In genomic region chr4:149525811-149526210, GRCm38 (mm10) we compare ENCODE assay signal across 17 mouse cellular contexts. TPM values are rescaled to one million over a fixed set of nuclear protein-coding genes. Genes with fewer than 3 reads are reported as not detected.
DNase-seq lines count a peak whose midpoint lies in the region; ATAC-seq and TF ChIP-seq lines count a peak whose summit lies in the region.
"Had no signal": no experiment of that assay in that cellular context is flagged by ENCODE, and none has a peak within 500 bp of the region (broad histone marks: within the 10 kb centered on the region; RNA-seq: fewer than 3 reads in every experiment).

No protein-coding gene starts in this region.

- TF ChIP-seq EP300 in heart, postnatal 0 days (IDR thresholded peaks at IDR 0.05; ENCODE audit: low read depth) = no peak

- H3K9me3 ChIP-seq in heart, postnatal 0 days (replicated peaks; ENCODE audit: control insufficient read depth, low read length) = no peaks in the 10 kb centered on the region
- H3K9me3 ChIP-seq in heart, embryonic 11.5 days (replicated peaks; ENCODE audit: control insufficient read depth, low read length) = no peaks in the 10 kb centered on the region
- no peaks in the 10 kb centered on the region for H3K9me3 ChIP-seq in stomach, embryonic 15.5 days
- H3K9me3 ChIP-seq: embryonic facial prominence, embryonic 12.5 days; forebrain, embryonic 15.5 days had no signal

- no peak overlapping the region for H3K4me3 ChIP-seq in heart, postnatal 0 days (ENCODE audit: low read depth, low read length)
- H3K4me3 ChIP-seq in heart, embryonic 11.5 days (ENCODE audit: low read depth, low read length) = no peak overlapping the region
- H3K4me3 ChIP-seq in layer of hippocampus, adult 2 months = no peak overlapping the region
- no peak overlapping the region for H3K4me3 ChIP-seq in stomach, embryonic 15.5 days (replicated peaks)
- H3K4me3 ChIP-seq: embryonic facial prominence, embryonic 12.5 days; forebrain, embryonic 15.5 days had no signal

- WGBS in heart, postnatal 0 days = 72% methylated on average over 6 of the region's 6 CpGs
- WGBS in heart, embryonic 11.5 days (ENCODE audit: insufficient replicate concordance) = 71% methylated on average over 6 of the region's 6 CpGs
- 69% methylated on average over 6 of the region's 6 CpGs for WGBS in stomach, embryonic 15.5 days

- ATAC-seq in heart, postnatal 0 days (ENCODE audit: insufficient read depth, low read depth) = no peak
- no peak for ATAC-seq in heart, embryonic 11.5 days (replicated peaks; ENCODE audit: insufficient number of reproducible peaks, low FRiP score, low TSS enrichment)
- no peak for ATAC-seq in stomach, embryonic 15.5 days (ENCODE audit: insufficient read depth, low FRiP score, low read depth)
- ATAC-seq: forebrain, embryonic 15.5 days; Patski had no signal

- 0 out of 2 replicates have a peak overlapping the region, but pooled peaks have one; percentile 22 for H3K4me2 ChIP-seq in heart, postnatal 0 days (ENCODE audit: low read depth, low read length)
- H3K4me2 ChIP-seq in heart, embryonic 11.5 days = no peak overlapping the region
- no peak overlapping the region for H3K4me2 ChIP-seq in stomach, embryonic 15.5 days
- H3K4me2 ChIP-seq: embryonic facial prominence, embryonic 12.5 days; forebrain, embryonic 15.5 days; midbrain, embryonic 11.5 days had no signal

- H3K36me3 ChIP-seq in heart, postnatal 0 days (replicated peaks; ENCODE audit: control insufficient read depth, insufficient read depth, low read length) = no peaks in the 10 kb centered on the region
- H3K36me3 ChIP-seq in heart, embryonic 11.5 days (ENCODE audit: control insufficient read depth, insufficient read depth, low read length) = no peaks in the 10 kb centered on the region
- H3K36me3 ChIP-seq in stomach, embryonic 15.5 days = no peaks in the 10 kb centered on the region
- H3K36me3 ChIP-seq: embryonic facial prominence, embryonic 12.5 days; forebrain, embryonic 15.5 days had no signal

- DNase-seq in adrenal gland, postnatal 14 days = peak; percentile 24
- no peak for DNase-seq in adrenal gland, postnatal 10 days
- no peak for DNase-seq in heart, postnatal 0 days (ENCODE audit: low spot score)
- no peak for DNase-seq in layer of hippocampus, adult 2 months (ENCODE audit: low spot score in 2 of 2)
- no peak for DNase-seq in layer of hippocampus, postnatal 25 days (ENCODE audit: extremely low spot score in 1 of 2, low spot score in 1 of 2)
- DNase-seq in frontal cortex, adult 2 months (ENCODE audit: extremely low spot score in 1 of 2, low spot score in 1 of 2) = no peak
- DNase-seq: cerebellum, adult 9-11 months; layer of hippocampus, adult 9-11 months; left cerebral cortex, postnatal 4 days had no signal

- H3K27me3 ChIP-seq in heart, postnatal 0 days (ENCODE audit: control insufficient read depth, insufficient read depth, low read length) = no peaks in the 10 kb centered on the region
- H3K27me3 ChIP-seq in heart, embryonic 11.5 days (ENCODE audit: control insufficient read depth, insufficient read depth, low read length) = no peaks in the 10 kb centered on the region
- H3K27me3 ChIP-seq in stomach, embryonic 15.5 days (replicated peaks) = no peaks in the 10 kb centered on the region
- H3K27me3 ChIP-seq: embryonic facial prominence, embryonic 12.5 days; forebrain, embryonic 15.5 days; Patski had no signal

- peaks cover 50% of the 10 kb centered on the region for H3K4me1 ChIP-seq in heart, postnatal 0 days (ENCODE audit: control insufficient read depth, insufficient read depth)
- peaks cover 31% of the 10 kb centered on the region for H3K4me1 ChIP-seq in heart, embryonic 11.5 days (ENCODE audit: control insufficient read depth, insufficient read depth, low read length)
- peaks cover 29% of the 10 kb centered on the region for H3K4me1 ChIP-seq in stomach, embryonic 15.5 days

- TF ChIP-seq CTCF in heart, postnatal 0 days (IDR thresholded peaks at IDR 0.05; ENCODE audit: low read depth) = no peak
- TF ChIP-seq CTCF in layer of hippocampus, adult 2 months (conservative IDR thresholded peaks at IDR 0.05) = no peak

- H3K27ac ChIP-seq in heart, postnatal 0 days (ENCODE audit: low read depth) = peak overlapping the region; percentile 76
- H3K27ac ChIP-seq in heart, embryonic 11.5 days (ENCODE audit: low read depth, low read length) = no peak overlapping the region
- H3K27ac ChIP-seq in layer of hippocampus, adult 2 months = peak overlapping the region; percentile 21; the same call in 1 of the 2 replicates
- H3K27ac ChIP-seq in stomach, embryonic 15.5 days = peak overlapping the region; percentile 26; the same call in 1 of the 2 replicates
- H3K27ac ChIP-seq: embryonic facial prominence, embryonic 12.5 days; forebrain, embryonic 15.5 days had no signal

- H3K9ac ChIP-seq in heart, postnatal 0 days (replicated peaks; ENCODE audit: low read depth, low read length) = peak overlapping the region; percentile 28
- no peak overlapping the region for H3K9ac ChIP-seq in heart, embryonic 11.5 days (ENCODE audit: low read depth, low read length)
- no peak overlapping the region for H3K9ac ChIP-seq in stomach, embryonic 15.5 days
- H3K9ac ChIP-seq: embryonic facial prominence, embryonic 12.5 days; forebrain, embryonic 15.5 days had no signal

RNA-seq across cellular contexts. Expression of gene Ctnnbip1, which starts 7.8 kb away (rescaled TPM):
- 31.8 and 34.5 TPM in 2 replicates for total RNA-seq in adrenal gland, postnatal 14 days (2021)
- 10 to 100 TPM; 39.5 to 42.0 TPM for total RNA-seq in adrenal gland, postnatal 10 days (2021)
- total RNA-seq in heart, postnatal 0 days (2014; rRNA removed; ENCODE audit: low replicate concordance) = 31.8 and 35.9 TPM in 2 replicates
- polyA plus RNA-seq in heart, postnatal 0 days (2015; fragmentation: Nextera tagmentation; extraction: Ambion mirVana) = 46.3 and 53.6 TPM in 2 replicates
- polyA plus RNA-seq in heart, embryonic 11.5 days (2014; fragmentation: Nextera tagmentation; extraction: Ambion mirVana) = 36.3 and 36.8 TPM in 2 replicates
- 10 to 100 TPM; 32.2 to 34.4 TPM for total RNA-seq in layer of hippocampus, adult 2 months (2021)
- total RNA-seq in layer of hippocampus, postnatal 25 days (2021) = 10 to 100 TPM; 39.5 to 41.1 TPM
- 47.5 and 47.9 TPM in 2 replicates for polyA plus RNA-seq in stomach, embryonic 15.5 days (2015; fragmentation: Nextera tagmentation; extraction: Ambion mirVana)
- polyA plus RNA-seq in frontal cortex, adult 2 months (2012; rRNA removed) = 44.8 TPM in 2 replicates

RNA-seq across cellular contexts. Expression of gene Lzic, which starts 40.8 kb away (rescaled TPM):
- total RNA-seq in adrenal gland, postnatal 14 days (2021) = 32.5 and 35.6 TPM in 2 replicates
- 10 to 100 TPM; 40.1 to 42.1 TPM for total RNA-seq in adrenal gland, postnatal 10 days (2021)
- total RNA-seq in heart, postnatal 0 days (2014; rRNA removed; ENCODE audit: low replicate concordance) = 33.7 and 34.8 TPM in 2 replicates
- polyA plus RNA-seq in heart, postnatal 0 days (2015; fragmentation: Nextera tagmentation; extraction: Ambion mirVana) = 27.2 and 28.4 TPM in 2 replicates
- 36.7 and 43.9 TPM in 2 replicates for polyA plus RNA-seq in heart, embryonic 11.5 days (2014; fragmentation: Nextera tagmentation; extraction: Ambion mirVana)
- 10 to 100 TPM; 15.3 to 16.9 TPM for total RNA-seq in layer of hippocampus, adult 2 months (2021)
- total RNA-seq in layer of hippocampus, postnatal 25 days (2021) = 10 to 100 TPM; 19.5 to 21.5 TPM
- 35.5 and 39.8 TPM in 2 replicates for polyA plus RNA-seq in stomach, embryonic 15.5 days (2015; fragmentation: Nextera tagmentation; extraction: Ambion mirVana)
- polyA plus RNA-seq in frontal cortex, adult 2 months (2012; rRNA removed) = 16.0 and 16.7 TPM in 2 replicates

RNA-seq across cellular contexts. Expression of gene Nmnat1, which starts 40.8 kb away (rescaled TPM):
- 16.1 and 17.9 TPM in 2 replicates for total RNA-seq in adrenal gland, postnatal 14 days (2021)
- total RNA-seq in adrenal gland, postnatal 10 days (2021) = 10 to 100 TPM; 15.2 TPM
- total RNA-seq in heart, postnatal 0 days (2014; rRNA removed; ENCODE audit: low replicate concordance) = 15.3 and 15.9 TPM in 2 replicates
- 14.4 and 16.8 TPM in 2 replicates for polyA plus RNA-seq in heart, postnatal 0 days (2015; fragmentation: Nextera tagmentation; extraction: Ambion mirVana)
- 16.2 and 17.0 TPM in 2 replicates for polyA plus RNA-seq in heart, embryonic 11.5 days (2014; fragmentation: Nextera tagmentation; extraction: Ambion mirVana)
- total RNA-seq in layer of hippocampus, adult 2 months (2021) = 1 to 10 TPM; 8.9 to 9.0 TPM
- 1 to 10 TPM; 8.0 to 8.4 TPM for total RNA-seq in layer of hippocampus, postnatal 25 days (2021)
- polyA plus RNA-seq in stomach, embryonic 15.5 days (2015; fragmentation: Nextera tagmentation; extraction: Ambion mirVana) = 9.4 and 10.4 TPM in 2 replicates
- 8.1 and 8.4 TPM in 2 replicates for polyA plus RNA-seq in frontal cortex, adult 2 months (2012; rRNA removed)

RNA-seq across cellular contexts. Expression of gene Tmem274, which starts 48.6 kb away (rescaled TPM):
- total RNA-seq in adrenal gland, postnatal 14 days (2021) = not detected in 2 replicates
- not detected for total RNA-seq in adrenal gland, postnatal 10 days (2021)
- not detected in 2 replicates for total RNA-seq in heart, postnatal 0 days (2014; rRNA removed; ENCODE audit: low replicate concordance)
- 0.19 and 0.21 TPM in 2 replicates for polyA plus RNA-seq in heart, postnatal 0 days (2015; fragmentation: Nextera tagmentation; extraction: Ambion mirVana)
- not detected in 2 replicates for polyA plus RNA-seq in heart, embryonic 11.5 days (2014; fragmentation: Nextera tagmentation; extraction: Ambion mirVana)
- not detected for total RNA-seq in layer of hippocampus, adult 2 months (2021)
- not detected for total RNA-seq in layer of hippocampus, postnatal 25 days (2021)
- polyA plus RNA-seq in stomach, embryonic 15.5 days (2015; fragmentation: Nextera tagmentation; extraction: Ambion mirVana) = 0.23 and 0.45 TPM in 2 replicates
- not detected in 2 replicates for polyA plus RNA-seq in frontal cortex, adult 2 months (2012; rRNA removed)
- total RNA-seq: gastrocnemius, postnatal 25 days; left cerebral cortex, postnatal 4 days had no signal
- polyA plus RNA-seq: midbrain, embryonic 11.5 days; Patski; small intestine, adult 2 months had no signal
